Mouse (Mus musculus) embryonic facial prominence, embryonic 13.5 days (tissue): ENCODE measurements around the gene Lzic. TPM values are rescaled to one million over a fixed set of nuclear protein-coding genes. Genes with fewer than 3 reads are reported as not detected.
"Not testable (repeated sequence)": the region's sequence is repeated elsewhere in the genome, so short reads cannot be mapped to it uniquely, and the experiment has no call there.

Experiments used
- ATAC-seq: fragments of 200-750 bp; cut with Nextera tagmentation; 2 replicates; pipeline ENCODE4 v1.8.0; 2017; ENCODE audit warnings: low read depth; ENCODE audit not compliant: insufficient number of reproducible peaks, insufficient read depth, low FRiP score, low TSS enrichment
- H3K27ac ChIP-seq: fragments of 300-500 bp; sonication (generic); 2 replicates; pipeline ENCODE4 v1.5.1; 2015; ENCODE audit warnings: moderate library complexity, mild to moderate bottlenecking, inconsistent platforms
- H3K27me3 ChIP-seq: fragments of 300-500 bp; sonication (generic); 2 replicates; pipeline ENCODE4 v1.6.1; 2015; ENCODE audit warnings: mild to moderate bottlenecking, inconsistent platforms
- H3K36me3 ChIP-seq: fragments of 300-500 bp; sonication (generic); 2 replicates; pipeline ENCODE4 v1.6.1; 2015; ENCODE audit warnings: mild to moderate bottlenecking, inconsistent platforms
- H3K4me1 ChIP-seq: fragments of 300-500 bp; sonication (generic); 2 replicates; pipeline ENCODE4 v1.6.1; 2015; ENCODE audit warnings: inconsistent platforms
- H3K4me2 ChIP-seq: fragments of 300-500 bp; sonication (generic); 2 replicates; pipeline ENCODE4 v1.6.1; 2015; ENCODE audit warnings: moderate library complexity, mild to moderate bottlenecking, inconsistent platforms
- H3K4me3 ChIP-seq: fragments of 300-500 bp; sonication (generic); 2 replicates; pipeline ENCODE4 v1.5.1; 2015; ENCODE audit warnings: mild to moderate bottlenecking, inconsistent platforms
- H3K9ac ChIP-seq: fragments of 300-500 bp; sonication (generic); 2 replicates; pipeline ENCODE4 v1.6.1; 2015; ENCODE audit warnings: mild to moderate bottlenecking, inconsistent platforms
- H3K9me3 ChIP-seq: fragments of 300-500 bp; sonication (generic); 2 replicates; pipeline ENCODE4 v1.6.1; 2016; ENCODE audit warnings: inconsistent platforms
- WGBS: fragments of 180-500 bp; shearing (Covaris S2); methylation state at CpG from one replicate; pipeline ENCODE4 v1.1.7; 2015; ENCODE audit warnings: mixed read lengths; 5-methylcytosine and 5-hydroxymethylcytosine counted together
- polyA plus RNA-seq: library from polyadenylated mRNA; unstranded; fragments of >200 nt; fragmentation: Nextera tagmentation; extraction: Ambion mirVana; gene quantifications from 2 replicates; pipeline ENCODE4 v1.2.1, GENCODE M21; 2015

Lzic gene
- polyA plus RNA-seq, 1 experiment from 2014 or later: 56.5 TPM

DNA sequence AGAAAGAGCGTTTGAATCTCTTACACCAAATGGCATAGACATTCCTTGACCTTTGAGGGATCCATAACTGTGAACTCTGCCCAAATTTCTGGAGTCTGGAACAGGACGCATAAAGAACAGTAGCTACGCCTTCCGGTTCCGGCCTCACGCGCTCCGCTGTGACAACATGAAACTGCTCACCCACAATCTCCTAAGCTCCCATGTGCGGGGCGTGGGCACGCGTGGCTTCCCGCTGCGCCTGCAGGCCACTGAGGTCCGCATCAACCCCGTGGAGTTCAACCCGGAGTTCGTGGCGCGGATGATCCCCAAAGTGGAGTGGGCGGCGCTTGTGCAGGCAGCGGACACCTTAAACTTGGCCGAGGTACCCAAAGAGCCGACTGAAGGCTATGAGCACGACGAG lies 27.9 kb upstream of the Lzic start:
- H3K27ac ChIP-seq, H3K27me3 ChIP-seq, H3K9ac ChIP-seq, H3K9me3 ChIP-seq, H3K4me1 ChIP-seq, H3K4me2 ChIP-seq, ATAC-seq, H3K36me3 ChIP-seq, H3K4me3 ChIP-seq: not testable (repeated sequence)
- WGBS: 90% methylated on average over 27 of the region's 27 CpGs

DNA sequence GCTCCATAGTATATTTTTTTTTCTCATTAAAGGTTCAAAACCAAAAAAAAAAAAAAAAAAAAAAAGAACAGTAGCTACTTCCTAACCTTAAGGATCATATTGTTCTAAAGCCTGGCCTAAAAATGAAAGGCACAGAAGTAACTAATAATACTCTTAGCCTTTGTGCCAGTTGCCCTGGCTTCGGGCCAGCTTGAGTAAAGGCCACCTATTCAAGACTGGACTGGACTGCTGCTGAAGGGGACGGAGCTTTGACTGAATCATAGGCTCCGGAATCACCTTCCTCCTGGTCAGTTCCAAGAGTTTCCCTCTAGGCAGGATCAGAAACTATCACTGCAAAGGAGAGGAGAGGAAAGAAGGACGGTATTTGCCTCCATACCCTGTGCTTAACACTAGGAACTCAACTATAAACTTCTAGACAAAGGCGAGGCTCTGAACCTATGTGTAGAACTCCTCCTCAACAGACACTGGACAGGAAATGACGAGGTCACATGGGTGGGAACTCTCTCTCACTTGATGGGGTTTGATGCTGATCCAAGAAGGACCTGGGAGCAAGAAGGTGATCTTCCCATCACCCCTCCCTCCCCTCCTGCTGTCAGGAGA lies 27.1 kb upstream of the Lzic start:
- H3K27me3 ChIP-seq: no peaks in the 10 kb centered on the region
- H3K9ac ChIP-seq: no peak overlapping the region
- H3K4me3 ChIP-seq: no peak overlapping the region
- H3K36me3 ChIP-seq: no peaks in the 10 kb centered on the region
- no peak overlapping the region for H3K4me2 ChIP-seq
- H3K9me3 ChIP-seq: no peaks in the 10 kb centered on the region
- no peaks in the 10 kb centered on the region for H3K4me1 ChIP-seq
- WGBS: 74% methylated on average over 6 of the region's 6 CpGs
- H3K27ac ChIP-seq: no peak overlapping the region
- ATAC-seq: no peak

GRCm38 (mm10) chr4:149458526-149458925 lies 26.5 kb upstream of the Lzic start:
- Histone ChIP-seq H3K9ac (no peak overlapping the region), H3K36me3 (no peaks in the 10 kb centered on the region), H3K4me3 (no peak overlapping the region), H3K4me2 (no peak overlapping the region), H3K9me3 (no peaks in the 10 kb centered on the region), H3K27me3 (no peaks in the 10 kb centered on the region), H3K27ac (no peak overlapping the region), H3K4me1 (no peaks in the 10 kb centered on the region)
- ATAC-seq: no peak; the same call in 1 of the 2 replicates
- 18% methylated on average over 5 of the region's 5 CpGs for WGBS

- WGBS: 79% methylated on average over 1 of the region's 1 CpGs
- H3K27ac ChIP-seq: no peak overlapping the region
Observed at GRCm38 (mm10) chr4:149459425-149459824, 25.6 kb upstream of the Lzic start.

GRCm38 (mm10) chr4:149460475-149460874 lies 24.6 kb upstream of the Lzic start:
- WGBS: 89% methylated on average over 2 of the region's 2 CpGs
- H3K9me3 ChIP-seq, H3K4me1 ChIP-seq, H3K4me2 ChIP-seq, H3K9ac ChIP-seq, H3K36me3 ChIP-seq, H3K4me3 ChIP-seq, H3K27ac ChIP-seq, H3K27me3 ChIP-seq, ATAC-seq: not testable (repeated sequence)

More at GRCm38 (mm10) chr4:149459425-149459824, 25.6 kb upstream of the Lzic start:
- Histone ChIP-seq H3K36me3 (no peaks in the 10 kb centered on the region), H3K4me2 (no peak overlapping the region), H3K4me3 (no peak overlapping the region), H3K9ac (no peak overlapping the region), H3K4me1 (no peaks in the 10 kb centered on the region), H3K27me3 (no peaks in the 10 kb centered on the region), H3K9me3 (no peaks in the 10 kb centered on the region)
- no peak for ATAC-seq

GRCm38 (mm10) chr4:149461579-149462304 lies 23.3 kb upstream of the Lzic start:
- 76% methylated on average over 7 of the region's 7 CpGs for WGBS
- Histone ChIP-seq H3K36me3 (no peaks in the 10 kb centered on the region), H3K9ac (no peak overlapping the region), H3K27ac (no peak overlapping the region), H3K4me1 (no peaks in the 10 kb centered on the region), H3K27me3 (no peaks in the 10 kb centered on the region), H3K4me3 (no peak overlapping the region), H3K4me2 (no peak overlapping the region), H3K9me3 (no peaks in the 10 kb centered on the region)
- no peak for ATAC-seq

- Histone ChIP-seq H3K4me3 (no peak overlapping the region), H3K36me3 (peaks cover 2% of the 10 kb centered on the region; the same call in 1 of the 2 replicates), H3K27ac (no peak overlapping the region), H3K9ac (no peak overlapping the region), H3K4me1 (no peaks in the 10 kb centered on the region), H3K4me2 (no peak overlapping the region), H3K27me3 (no peaks in the 10 kb centered on the region), H3K9me3 (no peaks in the 10 kb centered on the region)
- WGBS: 75% methylated on average over 6 of the region's 6 CpGs
- ATAC-seq: no peak
Observed at GRCm38 (mm10) chr4:149462305-149462971, 22.6 kb upstream of the Lzic start.

DNA sequence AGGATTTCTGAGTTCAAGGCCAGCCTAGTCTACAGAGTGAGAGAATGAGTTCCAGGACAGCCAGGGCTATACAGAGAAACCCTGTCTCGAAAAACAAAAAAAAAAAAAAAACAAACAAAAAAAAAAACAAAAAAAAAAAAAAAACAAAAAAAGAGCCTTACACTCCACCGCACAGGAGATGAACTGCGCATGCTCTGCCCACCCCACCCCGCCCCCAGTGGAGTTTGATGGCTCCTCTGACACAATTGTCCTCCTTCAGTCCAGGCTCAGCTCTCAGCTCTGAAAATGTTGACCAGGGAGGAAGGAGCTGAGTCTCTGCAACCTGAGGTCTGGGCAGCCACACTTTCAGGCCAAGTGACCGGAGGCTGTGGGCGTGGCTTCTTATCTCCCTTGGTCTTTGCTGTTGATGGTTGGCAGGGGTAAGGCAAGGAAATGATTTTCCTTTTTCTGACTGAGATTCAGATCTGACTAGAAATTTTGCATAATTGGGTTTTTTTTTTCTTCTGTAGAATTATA lies 21.5 kb upstream of the Lzic start:
- no peak overlapping the region for H3K9ac ChIP-seq
- H3K4me2 ChIP-seq: no peak overlapping the region
- no peak overlapping the region for H3K27ac ChIP-seq
- no peak overlapping the region for H3K4me3 ChIP-seq
- no peaks in the 10 kb centered on the region for H3K9me3 ChIP-seq
- ATAC-seq: no peak
- H3K4me1 ChIP-seq: no peaks in the 10 kb centered on the region
- H3K36me3 ChIP-seq: peaks cover 9% of the 10 kb centered on the region
- WGBS: 70% methylated on average over 6 of the region's 6 CpGs
- no peaks in the 10 kb centered on the region for H3K27me3 ChIP-seq

- Histone ChIP-seq H3K4me3 (no peak overlapping the region), H3K36me3 (peaks cover 52% of the 10 kb centered on the region), H3K9me3 (no peaks in the 10 kb centered on the region), H3K27ac (no peak overlapping the region), H3K4me2 (no peak overlapping the region), H3K4me1 (no peaks in the 10 kb centered on the region), H3K27me3 (no peaks in the 10 kb centered on the region), H3K9ac (no peak overlapping the region)
- no peak for ATAC-seq
- WGBS: 90% methylated on average over 3 of the region's 3 CpGs
Observed at GRCm38 (mm10) chr4:149469557-149469956, 15.5 kb upstream of the Lzic start.

DNA sequence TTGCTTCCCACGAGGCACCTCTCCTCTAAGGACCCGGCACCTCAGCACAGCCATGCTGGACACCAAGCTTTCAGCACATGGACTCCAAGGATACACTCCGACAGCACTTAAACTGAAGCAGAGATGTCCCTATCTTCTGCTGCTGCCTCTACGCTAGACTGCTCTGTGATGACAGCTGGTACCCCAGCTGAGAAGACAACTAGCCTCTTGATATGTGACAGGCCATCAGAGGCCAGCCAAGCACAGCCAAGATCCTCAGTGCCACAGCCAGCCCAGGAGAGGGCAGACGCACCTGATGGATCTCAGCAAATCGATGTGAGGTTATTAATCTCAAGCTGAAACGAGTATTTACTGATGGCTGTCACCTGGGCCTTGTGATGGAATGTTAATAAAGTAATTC lies 9.9 kb upstream of the Lzic start:
- Histone ChIP-seq H3K9ac (no peak overlapping the region), H3K27me3 (no peaks in the 10 kb centered on the region), H3K27ac (no peak overlapping the region), H3K4me3 (no peak overlapping the region), H3K9me3 (no peaks in the 10 kb centered on the region), H3K36me3 (peaks cover 29% of the 10 kb centered on the region), H3K4me1 (no peaks in the 10 kb centered on the region; the same call in 1 of the 2 replicates), H3K4me2 (no peak overlapping the region)
- ATAC-seq: no peak
- WGBS: 81% methylated on average over 7 of the region's 7 CpGs

DNA sequence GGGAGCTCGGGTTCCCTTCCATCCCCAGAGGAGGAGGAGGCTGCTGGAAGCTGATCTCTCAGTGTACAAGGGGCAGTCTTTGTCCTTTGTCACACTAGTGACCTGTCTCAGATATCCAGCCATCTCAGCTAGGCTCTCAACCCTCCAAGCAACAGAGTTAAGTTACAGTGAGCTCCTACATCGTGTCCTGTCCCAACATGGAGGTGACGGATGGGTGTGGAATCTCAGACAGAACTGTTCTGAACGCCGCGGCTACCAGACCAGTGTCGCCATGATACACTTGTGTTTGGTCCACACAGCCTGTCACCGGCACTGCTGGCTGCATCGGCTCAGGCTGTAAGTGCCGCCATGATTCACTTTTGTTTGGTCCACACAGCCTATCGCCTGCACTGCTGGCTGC lies 8.0 kb upstream of the Lzic start, which contains the start of gene Tmem274:
Gene Tmem274 (plus strand): TSS at position 301 of the 400 bp plus-strand sequence.
- no peak within 1 kb of the TSS for H3K27ac ChIP-seq
- no peak within 1 kb of the TSS for H3K9ac ChIP-seq
- H3K27me3 ChIP-seq: no peaks in the 10 kb centered on the region
- H3K36me3 ChIP-seq: peaks cover 17% of the 10 kb centered on the region
- 70% methylated on average over 11 of the region's 11 CpGs for WGBS
- H3K4me3 ChIP-seq: no peak within 1 kb of the TSS
- ATAC-seq: no peak
- no peaks in the 10 kb centered on the region; the same call in 1 of the 2 replicates for H3K4me1 ChIP-seq
- no peaks in the 10 kb centered on the region for H3K9me3 ChIP-seq
- H3K4me2 ChIP-seq: no peak within 1 kb of the TSS
